Mouse (Mus musculus) forebrain, embryonic 12.5 days (tissue): ENCODE data around the gene Sema7a. TPM values are rescaled to one million over a fixed set of nuclear protein-coding genes. Genes with fewer than 3 reads are reported as not detected.
A peak's percentile ranks its signal among the peaks of the same experiment; 100 is the strongest.

Source experiments
- ATAC-seq: fragments of 200-750 bp; cut with Nextera tagmentation; 2 replicates; pipeline ENCODE4 v1.8.0; 2017; ENCODE audit warnings: moderate TSS enrichment; ENCODE audit not compliant: low FRiP score
- H3K27ac ChIP-seq: fragments of 300-500 bp; sonication (generic); 2 replicates; pipeline ENCODE4 v1.5.1; 2016; ENCODE audit warnings: mild to moderate bottlenecking
- H3K27me3 ChIP-seq: fragments of 300-500 bp; sonication (generic); 2 replicates; pipeline ENCODE4 v1.6.1; 2016; ENCODE audit warnings: mild to moderate bottlenecking
- H3K36me3 ChIP-seq: fragments of 300-500 bp; sonication (generic); replicated peaks from 2 replicates; pipeline ENCODE4 v1.6.1; 2016; ENCODE audit warnings: mild to moderate bottlenecking
- H3K4me1 ChIP-seq: fragments of 300-500 bp; sonication (generic); 2 replicates; pipeline ENCODE4 v1.6.1; 2016
- H3K4me2 ChIP-seq: fragments of 300-500 bp; sonication (generic); 2 replicates; pipeline ENCODE4 v1.6.1; 2016; ENCODE audit warnings: mild to moderate bottlenecking, moderate library complexity
- H3K4me3 ChIP-seq: fragments of 300-500 bp; sonication (generic); replicated peaks from 2 replicates; pipeline ENCODE4 v1.5.1; 2016; ENCODE audit warnings: mild to moderate bottlenecking
- H3K9ac ChIP-seq: fragments of 300-500 bp; sonication (generic); 2 replicates; pipeline ENCODE4 v1.6.1; 2016; ENCODE audit warnings: mild to moderate bottlenecking
- H3K9me3 ChIP-seq: fragments of 300-500 bp; sonication (generic); 2 replicates; pipeline ENCODE4 v1.6.1; 2016
- WGBS: fragments of 180-500 bp; shearing (Covaris S2); methylation state at CpG from one replicate; pipeline ENCODE4 v1.1.7; 2016; 5-methylcytosine and 5-hydroxymethylcytosine counted together
- polyA plus RNA-seq: library from polyadenylated mRNA; unstranded; fragments of >200 nt; fragmentation: Nextera tagmentation; extraction: Ambion mirVana; gene quantifications from 2 replicates; pipeline ENCODE4 v1.2.1, GENCODE M21; 2016

Gene Sema7a
- polyA plus RNA-seq, 1 experiment from 2014 or later, result 0.43 TPM

- H3K4me3 ChIP-seq, result 0 out of 2 replicates have a peak overlapping the region, but pooled peaks have one; percentile 75
- H3K4me1 ChIP-seq, result peaks cover 39% of the 10 kb centered on the region
- H3K9me3 ChIP-seq, result no peaks in the 10 kb centered on the region
- H3K27me3 ChIP-seq, result peaks cover 71% of the 10 kb centered on the region
- no peak overlapping the region for H3K9ac ChIP-seq
- no peak overlapping the region for H3K4me2 ChIP-seq
- 69% methylated on average over 2 of the region's 2 CpGs for WGBS
- no peak for ATAC-seq
- H3K27ac ChIP-seq, result no peak overlapping the region
- no peaks in the 10 kb centered on the region for H3K36me3 ChIP-seq
These were observed 2.1 kb downstream of the Sema7a start for GRCm38 (mm10) chr9:57942039-57942438.

GRCm38 (mm10) chr9:57943067-57943466 is 3.2 kb downstream of the Sema7a start:
- Histone ChIP-seq H3K36me3 (no peaks in the 10 kb centered on the region), H3K4me2 (no peak overlapping the region), H3K27ac (no peak overlapping the region), H3K4me1 (peaks cover 39% of the 10 kb centered on the region), H3K4me3 (no peak overlapping the region), H3K27me3 (peaks cover 65% of the 10 kb centered on the region), H3K9ac (0 out of 2 replicates have a peak overlapping the region, but pooled peaks have one; percentile 4), H3K9me3 (no peaks in the 10 kb centered on the region)
- ATAC-seq, result no peak
- 43% methylated on average over 2 of the region's 2 CpGs for WGBS

GRCm38 (mm10) chr9:57944572-57944971 is 4.7 kb downstream of the Sema7a start:
- Histone ChIP-seq H3K36me3 (no peaks in the 10 kb centered on the region), H3K27ac (no peak overlapping the region), H3K9ac (no peak overlapping the region), H3K4me1 (peaks cover 35% of the 10 kb centered on the region), H3K4me2 (no peak overlapping the region), H3K4me3 (no peak overlapping the region), H3K9me3 (no peaks in the 10 kb centered on the region), H3K27me3 (peaks cover 51% of the 10 kb centered on the region)
- WGBS, result 26% methylated on average over 5 of the region's 5 CpGs
- no peak for ATAC-seq

- Histone ChIP-seq H3K27me3 (peaks cover 39% of the 10 kb centered on the region), H3K4me3 (no peak overlapping the region), H3K9ac (no peak overlapping the region), H3K4me1 (peaks cover 43% of the 10 kb centered on the region), H3K9me3 (no peaks in the 10 kb centered on the region), H3K36me3 (no peaks in the 10 kb centered on the region), H3K27ac (no peak overlapping the region), H3K4me2 (no peak overlapping the region)
- WGBS, result 71% methylated on average over 8 of the region's 8 CpGs
- ATAC-seq, result no peak
These were observed 6.1 kb downstream of the Sema7a start for GRCm38 (mm10) chr9:57945771-57946616.

DNA sequence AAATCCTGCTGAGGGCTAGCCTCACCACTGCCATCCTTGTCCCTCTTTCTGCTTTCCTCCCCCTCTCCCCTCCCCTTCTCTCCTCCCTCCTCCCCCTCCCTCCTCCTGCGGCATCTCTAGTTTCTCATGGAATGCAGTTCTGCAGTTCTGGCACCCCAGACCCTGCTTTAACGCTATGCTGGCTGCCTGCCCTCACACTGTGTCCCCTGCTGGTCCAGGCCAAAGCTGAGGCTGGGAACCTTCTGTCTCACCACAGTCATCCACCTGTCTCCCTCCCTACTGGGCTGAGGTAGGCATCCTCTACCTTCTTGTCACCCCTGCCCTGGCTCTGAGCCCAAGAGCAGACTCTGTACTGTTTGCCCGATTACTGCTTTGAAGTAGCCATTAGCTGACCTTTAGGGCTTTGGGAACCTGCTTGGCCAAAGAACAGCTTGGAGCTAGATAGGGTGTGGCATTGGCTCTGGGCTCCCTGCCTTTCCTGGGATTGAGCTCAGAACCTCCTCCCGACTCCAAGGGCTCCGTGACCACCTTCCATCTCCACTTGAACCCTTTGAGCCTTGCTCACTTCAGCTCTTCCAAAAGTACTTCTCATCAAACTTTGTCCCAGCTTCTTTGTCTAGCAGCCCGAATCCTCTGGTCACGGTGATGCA is 7.6 kb downstream of the Sema7a start:
- H3K27me3 ChIP-seq, result peaks cover 24% of the 10 kb centered on the region

GRCm38 (mm10) chr9:57948333-57948931 is 8.5 kb downstream of the Sema7a start:
- H3K9ac ChIP-seq, result no peak overlapping the region
- no peaks in the 10 kb centered on the region for H3K9me3 ChIP-seq
- ATAC-seq, result no peak
- WGBS, result 92% methylated on average over 7 of the region's 7 CpGs
- H3K36me3 ChIP-seq, result no peaks in the 10 kb centered on the region
- no peak overlapping the region for H3K27ac ChIP-seq
- peaks cover 47% of the 10 kb centered on the region for H3K4me1 ChIP-seq
- peaks cover 16% of the 10 kb centered on the region for H3K27me3 ChIP-seq
- no peak overlapping the region for H3K4me3 ChIP-seq
- H3K4me2 ChIP-seq, result no peak overlapping the region

More for the DNA sequence above, 7.6 kb downstream of the Sema7a start:
- H3K27ac ChIP-seq, result no peak overlapping the region
- no peaks in the 10 kb centered on the region for H3K9me3 ChIP-seq
- H3K4me2 ChIP-seq, result no peak overlapping the region
- no peak overlapping the region for H3K9ac ChIP-seq
- 67% methylated on average over 7 of the region's 7 CpGs for WGBS
- ATAC-seq, result no peak
- no peak overlapping the region for H3K4me3 ChIP-seq
- no peaks in the 10 kb centered on the region for H3K36me3 ChIP-seq
- peaks cover 47% of the 10 kb centered on the region for H3K4me1 ChIP-seq

GRCm38 (mm10) chr9:57949102-57949704 is 9.3 kb downstream of the Sema7a start:
- H3K4me2 ChIP-seq, result no peak overlapping the region
- WGBS, result 76% methylated on average over 8 of the region's 8 CpGs
- H3K27ac ChIP-seq, result no peak overlapping the region
- H3K27me3 ChIP-seq, result peaks cover 15% of the 10 kb centered on the region
- no peak overlapping the region for H3K4me3 ChIP-seq
- H3K9ac ChIP-seq, result no peak overlapping the region
- H3K9me3 ChIP-seq, result no peaks in the 10 kb centered on the region
- H3K4me1 ChIP-seq, result peaks cover 45% of the 10 kb centered on the region
- no peak for ATAC-seq
- no peaks in the 10 kb centered on the region for H3K36me3 ChIP-seq

DNA sequence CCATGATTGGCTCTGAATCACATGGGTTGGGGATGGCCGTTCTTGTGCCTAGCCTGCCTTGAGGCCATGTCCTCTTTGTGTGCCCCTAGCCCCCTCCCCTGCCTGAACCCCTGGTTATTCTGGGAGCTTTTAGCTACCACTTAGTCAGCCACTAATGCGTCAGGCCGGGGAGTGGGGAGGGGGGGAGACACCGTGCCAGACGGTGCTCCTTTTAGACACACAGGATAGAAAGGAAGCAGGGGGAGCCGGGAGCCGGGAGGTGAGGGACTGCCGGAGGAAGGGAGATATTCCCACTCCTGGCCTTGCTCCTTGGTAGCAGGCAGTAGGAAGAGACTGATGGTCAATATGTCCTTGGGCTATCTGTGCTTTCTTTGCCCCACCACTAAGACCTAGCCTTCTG is 10.0 kb downstream of the Sema7a start:
- H3K9me3 ChIP-seq, result no peaks in the 10 kb centered on the region
- H3K4me1 ChIP-seq, result peaks cover 42% of the 10 kb centered on the region
- WGBS, result 47% methylated on average over 8 of the region's 8 CpGs
- ATAC-seq, result 0 out of 2 replicates have a peak, but pooled peaks have one; percentile 20
- H3K4me3 ChIP-seq, result no peak overlapping the region
- no peak overlapping the region for H3K27ac ChIP-seq
- peaks cover 14% of the 10 kb centered on the region for H3K27me3 ChIP-seq
- H3K4me2 ChIP-seq, result no peak overlapping the region
- no peak overlapping the region for H3K9ac ChIP-seq
- H3K36me3 ChIP-seq, result no peaks in the 10 kb centered on the region

- Histone ChIP-seq H3K27ac (no peak overlapping the region), H3K4me2 (no peak overlapping the region), H3K36me3 (no peaks in the 10 kb centered on the region; the same call in 1 of the 2 replicates), H3K4me3 (no peak overlapping the region), H3K9ac (no peak overlapping the region), H3K27me3 (peaks cover 14% of the 10 kb centered on the region), H3K9me3 (no peaks in the 10 kb centered on the region), H3K4me1 (peaks cover 38% of the 10 kb centered on the region)
- ATAC-seq, result no peak
- 21% methylated on average over 9 of the region's 9 CpGs for WGBS
These were observed 10.6 kb downstream of the Sema7a start for GRCm38 (mm10) chr9:57950519-57950918.

GRCm38 (mm10) chr9:57951993-57952392 is 12.1 kb downstream of the Sema7a start:
- Histone ChIP-seq H3K4me2 (no peak overlapping the region), H3K4me1 (peaks cover 29% of the 10 kb centered on the region), H3K36me3 (peaks cover 3% of the 10 kb centered on the region), H3K4me3 (no peak overlapping the region), H3K27me3 (0 out of 2 replicates have a peak, but pooled peaks cover 4% of the 10 kb centered on the region), H3K9ac (no peak overlapping the region), H3K9me3 (no peaks in the 10 kb centered on the region), H3K27ac (no peak overlapping the region)
- no peak for ATAC-seq
- WGBS, result 70% methylated on average over 6 of the region's 6 CpGs

DNA sequence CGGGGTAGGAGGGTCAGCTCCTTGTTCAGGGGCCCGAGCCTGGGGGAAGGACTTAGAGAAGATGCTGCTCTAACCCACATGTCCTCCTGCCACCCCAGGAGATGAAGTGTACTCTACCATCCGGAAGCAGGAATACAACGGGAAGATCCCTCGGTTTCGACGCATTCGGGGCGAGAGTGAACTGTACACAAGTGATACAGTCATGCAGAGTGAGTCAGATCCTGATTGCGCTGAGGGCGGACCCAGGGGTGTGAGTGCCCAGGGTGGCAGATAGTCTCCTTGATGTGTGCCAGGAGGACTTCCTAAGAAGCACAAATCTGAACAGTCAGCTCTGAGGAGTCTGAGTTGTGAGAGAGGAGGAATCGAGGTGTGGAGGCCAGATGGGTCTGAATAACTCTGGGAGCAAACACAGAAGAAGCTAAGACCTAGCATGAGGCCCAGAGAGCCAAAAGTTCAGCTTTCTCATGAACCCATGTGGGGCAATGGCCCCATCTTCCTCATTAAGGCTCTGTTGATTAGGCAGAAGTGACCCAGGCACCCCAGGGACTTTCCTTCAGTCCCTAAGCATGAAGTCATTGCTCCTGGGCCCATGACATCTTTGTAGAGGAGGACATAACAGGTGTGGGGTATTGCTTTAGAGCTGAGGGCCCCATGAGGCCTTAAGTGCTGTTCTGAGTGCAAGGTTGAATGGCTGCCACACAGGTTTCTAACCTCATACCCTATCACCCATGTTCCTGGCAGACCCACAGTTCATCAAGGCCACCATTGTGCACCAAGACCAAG is 15.2 kb downstream of the Sema7a start:
- no peaks in the 10 kb centered on the region for H3K9me3 ChIP-seq
- H3K4me2 ChIP-seq, result no peak overlapping the region
- H3K4me1 ChIP-seq, result peaks cover 17% of the 10 kb centered on the region
- peaks cover 11% of the 10 kb centered on the region for H3K36me3 ChIP-seq
- H3K9ac ChIP-seq, result no peak overlapping the region
- H3K27me3 ChIP-seq, result 0 out of 2 replicates have a peak, but pooled peaks cover 4% of the 10 kb centered on the region
- ATAC-seq, result no peak
- H3K27ac ChIP-seq, result no peak overlapping the region
- 89% methylated on average over 12 of the region's 12 CpGs for WGBS
- H3K4me3 ChIP-seq, result no peak overlapping the region
